Mouse (Mus musculus) adrenal gland, postnatal 36 days (tissue): ENCODE results near the gene Myo16. TPM values are rescaled to one million over a fixed set of nuclear protein-coding genes. Genes with fewer than 3 reads are reported as not detected.

Experiments used
- DNase-seq, 2 experiments: peaks; one replicate each; pipeline ENCODE4 v3.0.0; 2021; ENCODE audit warnings: mixed read lengths in 1 of 2
- total RNA-seq, 2 experiments: library from RNA; stranded (reverse); gene quantifications; 2 replicates each; pipeline ENCODE4 v1.2.3; 2021

Gene Myo16
- total RNA-seq, 2 experiments from 2014 or later = not detected

DNA sequence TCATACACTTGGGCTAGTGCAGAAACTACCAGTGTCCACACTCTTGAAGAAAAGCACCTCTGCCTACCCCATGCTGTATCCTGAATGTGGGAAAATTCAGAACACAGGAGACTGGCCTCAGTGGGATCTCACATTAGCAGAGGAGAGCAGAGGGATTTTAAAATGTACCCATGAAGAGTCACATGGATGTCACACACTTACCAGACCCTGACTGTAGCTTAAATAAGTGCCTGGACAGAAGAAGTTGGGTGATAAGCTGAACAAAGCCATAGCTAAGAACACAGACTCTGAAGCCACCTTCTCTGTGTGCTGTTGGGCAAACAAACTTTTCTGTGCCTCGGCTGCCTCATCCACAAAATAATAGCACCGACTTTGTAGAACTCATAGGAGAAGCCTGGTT is 477.3 kb downstream of the Myo16 start:
- no peak for DNase-seq

DNA sequence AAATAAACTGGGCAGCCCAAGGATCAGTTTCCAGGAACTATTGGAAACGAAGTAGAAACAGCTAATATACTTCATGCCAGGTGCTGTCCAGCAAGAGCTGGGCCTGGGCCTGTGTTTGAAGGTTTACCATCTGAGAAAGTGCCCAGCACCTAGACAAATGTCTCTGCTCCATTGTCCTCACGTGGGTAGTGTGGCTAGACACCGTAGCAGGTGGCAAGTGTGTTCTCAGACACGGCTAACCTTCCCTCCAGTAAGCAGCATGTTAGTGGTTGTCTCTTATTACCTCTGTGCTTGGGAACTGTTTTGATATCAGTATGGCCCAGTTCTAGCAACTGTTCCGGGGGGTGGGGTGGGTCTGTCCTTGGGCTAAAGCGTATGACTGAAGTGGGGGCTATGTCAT is 478.9 kb downstream of the Myo16 start:
- no peak for DNase-seq

DNA sequence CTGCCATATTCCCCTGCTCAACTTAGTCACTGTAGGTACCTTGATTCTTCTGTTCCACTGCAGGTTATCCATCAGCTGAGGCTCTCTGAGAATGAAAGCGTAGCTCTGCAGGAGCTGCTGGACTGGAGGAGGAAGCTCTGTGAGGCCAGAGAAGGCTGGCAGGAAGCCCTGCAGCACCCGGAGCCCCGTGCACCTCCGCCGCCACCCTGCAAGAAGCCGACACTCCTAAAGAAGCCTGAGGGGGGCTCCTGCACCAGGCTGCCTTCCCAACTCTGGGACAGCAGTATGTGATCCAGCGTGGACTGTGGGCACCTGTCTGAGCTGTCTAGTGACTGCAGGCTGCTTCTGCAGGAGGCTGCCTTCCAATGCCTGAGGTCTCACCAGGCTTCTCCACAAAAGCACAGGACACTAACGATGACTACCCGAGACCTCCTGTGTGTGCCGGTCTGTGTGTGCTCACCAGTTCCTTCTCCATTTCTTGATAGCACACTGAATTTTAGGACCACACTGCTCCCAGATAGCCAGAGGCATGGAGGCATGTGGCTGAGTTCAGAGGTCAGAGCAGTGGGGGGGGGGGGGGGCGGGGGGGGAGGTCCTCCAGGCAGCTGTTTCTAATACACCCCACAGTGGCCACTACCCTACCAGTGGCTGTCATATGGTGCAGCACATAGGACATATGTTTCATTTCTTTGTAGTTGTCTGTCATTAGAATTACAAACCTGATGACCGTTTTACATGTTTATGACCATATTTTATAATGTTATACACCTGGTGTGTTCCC is 479.8 kb downstream of the Myo16 start:
- DNase-seq = no peak

DNA sequence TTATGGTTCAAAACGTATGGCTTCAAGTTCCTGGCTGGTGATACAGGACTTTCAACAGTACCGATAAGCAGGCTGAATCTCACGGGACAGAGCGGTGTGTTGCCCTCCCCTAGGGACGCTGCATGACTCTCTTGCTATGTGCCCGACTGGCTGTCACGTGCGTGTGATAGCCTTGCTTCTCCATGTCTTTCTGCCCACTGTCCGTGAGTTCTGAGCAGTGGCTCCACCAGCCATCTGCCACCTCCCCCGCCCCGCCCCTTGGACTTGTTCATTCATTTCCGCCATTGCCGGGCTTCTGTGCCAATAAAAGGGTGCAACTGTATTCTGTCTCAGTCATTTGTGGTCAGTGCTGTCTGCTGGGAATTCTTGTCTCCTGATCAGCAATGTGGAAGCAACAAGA is 480.7 kb downstream of the Myo16 start:
- DNase-seq = no peak

DNA sequence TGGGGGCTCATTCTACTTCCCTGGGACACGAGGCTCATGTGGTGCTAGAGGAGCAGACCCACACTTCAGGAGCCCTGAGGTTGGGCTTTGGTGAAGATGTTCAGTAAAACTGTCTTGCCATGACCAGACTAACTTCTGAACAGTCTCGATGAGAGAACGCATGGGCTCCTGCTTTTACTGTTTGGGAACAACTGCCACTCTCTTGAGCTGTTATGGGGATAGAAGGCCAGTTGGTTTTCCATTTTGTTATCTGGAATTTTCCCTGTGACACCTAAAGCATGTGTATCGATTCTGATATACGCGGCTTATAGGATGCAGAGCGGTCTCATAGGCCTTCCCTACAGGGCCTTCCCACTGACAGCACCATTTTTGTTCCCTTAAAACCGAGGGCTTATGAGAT is 485.2 kb downstream of the Myo16 start:
- DNase-seq = no peak

DNA sequence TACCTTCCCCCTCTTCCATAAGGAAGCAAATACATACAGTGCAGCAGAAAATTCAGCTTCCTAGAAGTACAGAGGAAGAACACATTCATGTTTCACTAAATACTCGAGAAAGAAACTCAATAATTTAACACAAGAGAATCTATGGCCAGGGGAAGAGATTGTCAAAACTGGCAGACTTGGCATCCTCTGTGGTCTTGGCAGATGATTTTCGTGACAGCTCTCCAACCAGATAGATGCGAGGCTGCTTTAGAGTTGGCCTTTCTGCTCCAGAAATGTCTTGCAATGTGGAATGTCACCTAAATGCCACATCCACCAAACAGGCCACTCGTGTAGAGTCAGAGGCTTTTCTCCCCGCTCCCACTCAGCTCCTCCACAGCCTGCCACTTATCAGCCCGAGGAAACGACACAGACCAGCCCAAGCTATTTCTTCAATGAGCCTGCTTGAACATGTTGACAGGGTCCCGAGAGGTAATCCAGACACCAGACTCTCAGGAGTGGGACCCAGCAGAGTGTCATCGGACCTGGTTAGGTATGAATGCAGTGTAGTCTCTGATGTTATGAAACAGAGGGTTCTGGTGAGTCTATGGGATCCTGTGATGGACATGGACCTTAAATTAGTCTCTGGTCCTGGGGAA is 486.6 kb downstream of the Myo16 start:
- no peak for DNase-seq

DNA sequence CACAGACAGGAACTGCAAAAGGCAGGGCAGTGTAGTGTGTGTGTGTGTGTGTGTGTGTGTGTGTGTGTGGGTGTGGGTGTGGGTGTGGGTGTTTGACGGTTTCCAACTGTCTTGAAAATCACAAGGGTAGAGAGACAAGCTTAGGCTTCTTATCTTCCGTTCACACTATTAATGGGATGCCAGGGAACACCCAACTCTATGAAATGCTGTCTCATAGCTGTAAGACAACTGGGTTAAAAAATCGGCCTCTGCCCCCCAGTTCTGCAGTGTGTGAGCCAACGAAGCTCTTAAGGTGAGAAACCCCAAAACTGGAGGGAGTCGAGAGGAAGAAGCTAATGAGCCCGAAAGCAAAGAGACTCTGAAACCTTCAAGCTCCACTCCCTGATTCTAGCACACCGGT is 487.1 kb downstream of the Myo16 start:
- no peak for DNase-seq

DNA sequence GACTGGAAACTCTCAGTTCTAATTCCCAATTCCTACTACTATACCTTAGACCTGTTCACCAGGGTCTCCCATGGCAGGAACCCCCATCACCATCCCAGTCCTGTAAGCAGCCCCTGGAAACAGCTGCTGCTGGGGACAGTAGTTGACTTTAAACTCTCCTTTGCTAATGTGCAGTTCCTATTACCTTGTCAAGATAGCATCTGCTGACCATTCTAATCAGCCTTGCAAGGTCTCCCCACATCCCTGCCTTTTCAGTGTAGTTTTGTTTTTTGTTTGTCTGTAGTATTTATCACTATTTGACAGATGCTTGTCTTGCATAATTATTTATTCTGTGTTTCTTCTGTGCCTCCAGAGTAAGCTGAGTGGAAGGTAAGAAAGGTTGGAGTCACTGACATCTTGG is 487.6 kb downstream of the Myo16 start:
- DNase-seq = no peak

DNA sequence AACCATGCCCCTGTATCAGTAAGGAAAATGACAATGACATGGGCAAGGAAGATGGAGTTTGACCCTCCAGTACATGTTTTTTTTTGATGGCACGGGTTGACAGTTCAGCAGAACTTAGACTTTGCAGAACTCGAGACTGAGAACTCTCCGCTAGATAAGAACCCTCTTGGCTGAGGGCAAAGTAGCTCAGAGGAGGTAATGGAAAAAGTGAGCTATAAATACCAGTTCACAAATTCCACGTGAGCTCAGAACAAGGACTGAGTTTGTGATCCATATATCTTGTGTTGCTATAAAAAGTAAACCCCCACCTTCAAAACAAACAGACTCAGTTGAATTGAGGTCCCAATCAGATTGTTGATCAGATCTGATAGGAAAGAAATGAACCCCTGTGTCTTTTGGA is 489.5 kb downstream of the Myo16 start:
- no peak for DNase-seq

DNA sequence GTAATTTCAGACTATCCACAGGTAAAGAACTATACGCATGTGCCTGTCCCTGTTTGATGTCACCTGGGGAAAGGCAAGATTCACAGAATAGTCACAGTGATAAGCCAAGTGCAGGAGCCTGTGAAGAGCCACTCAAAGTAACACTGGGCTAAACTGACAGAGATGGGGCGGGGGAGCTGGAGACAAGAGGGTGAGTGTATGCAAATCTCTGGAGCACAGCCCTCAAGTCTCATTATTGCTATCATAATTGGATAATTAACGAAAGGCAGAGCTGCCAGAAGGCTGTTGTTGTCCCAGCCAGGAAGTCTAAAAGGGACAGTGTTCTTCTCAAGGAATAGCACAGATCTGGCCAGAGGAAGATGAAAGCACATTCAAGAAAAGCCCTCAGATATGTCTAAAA is 490.8 kb downstream of the Myo16 start:
- no peak for DNase-seq

DNA sequence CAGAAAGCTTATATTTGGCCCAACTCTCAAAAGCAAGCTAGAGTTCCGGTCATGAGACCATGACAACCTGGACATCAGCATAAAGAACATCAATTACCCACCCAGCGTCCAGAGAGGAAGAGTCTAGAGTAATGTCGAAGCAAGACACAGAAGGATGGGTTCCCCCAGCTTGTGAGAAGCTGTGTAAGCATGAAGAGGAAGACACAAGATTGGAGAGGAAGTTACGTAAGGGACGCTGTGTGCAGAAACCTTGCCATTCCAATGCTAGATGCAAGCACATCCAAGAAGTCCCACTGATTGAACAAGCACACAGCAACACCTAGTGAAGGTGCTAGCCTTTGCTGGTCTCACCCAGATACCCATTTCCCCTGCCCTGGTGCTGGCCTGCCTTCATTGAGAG is 492.0 kb downstream of the Myo16 start:
- DNase-seq = no peak

DNA sequence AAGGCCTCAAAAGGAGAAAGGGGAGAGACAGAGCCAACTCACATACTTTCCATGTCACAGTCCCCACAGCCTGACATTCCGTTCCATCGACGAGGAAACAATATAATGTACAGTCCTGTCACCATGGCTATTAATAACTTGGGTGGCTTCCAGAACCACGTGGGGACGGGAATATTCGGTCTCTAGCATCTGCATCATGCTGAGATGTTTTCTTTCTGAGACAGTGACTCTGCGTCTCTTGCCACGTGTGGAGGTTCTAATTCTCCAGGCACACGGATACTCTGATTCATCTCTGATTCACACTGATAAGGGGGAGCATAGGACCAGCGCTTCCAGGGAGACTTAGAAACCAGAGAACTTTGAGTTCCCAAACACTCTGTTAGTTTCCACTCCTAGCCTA is 492.8 kb downstream of the Myo16 start:
- peak in 1 of 2 experiments; percentile 21 for DNase-seq

DNA sequence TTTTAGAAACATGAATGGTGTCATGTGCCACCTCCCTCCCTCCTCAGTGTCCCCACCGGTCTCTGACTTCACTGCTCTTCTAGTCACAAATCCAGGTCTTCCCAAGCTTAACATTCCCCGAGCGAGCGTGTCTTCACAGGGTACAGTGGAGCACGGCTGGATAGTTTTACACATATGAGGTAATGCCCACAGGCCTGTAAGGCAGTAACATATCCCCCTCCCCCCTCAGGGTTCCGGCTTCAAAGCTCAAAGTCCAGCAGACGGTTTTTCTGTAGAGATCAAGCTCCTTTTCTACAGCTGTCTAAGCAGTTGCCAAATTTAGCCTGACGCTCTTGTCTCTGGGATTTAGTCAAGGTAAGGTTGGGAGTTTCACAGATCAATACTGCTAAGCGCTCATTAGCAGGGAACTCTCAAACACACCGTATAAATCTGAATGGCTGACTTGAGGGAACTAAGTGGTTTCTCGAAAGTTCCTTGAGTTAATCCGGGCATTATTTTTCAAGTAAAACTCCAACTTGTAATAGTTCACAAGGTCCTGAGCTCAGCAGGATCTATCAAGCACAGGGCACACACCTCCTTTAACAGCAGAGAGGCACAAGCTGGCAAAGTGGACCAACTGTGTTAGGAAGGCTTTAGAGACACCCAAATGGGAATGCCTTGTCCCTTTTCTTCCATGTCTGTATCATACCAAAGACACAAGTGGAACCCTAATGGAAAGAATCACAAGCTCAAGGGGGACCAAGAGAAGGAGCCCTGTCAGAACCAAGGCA is 498.0 kb downstream of the Myo16 start:
- no peak for DNase-seq

DNA sequence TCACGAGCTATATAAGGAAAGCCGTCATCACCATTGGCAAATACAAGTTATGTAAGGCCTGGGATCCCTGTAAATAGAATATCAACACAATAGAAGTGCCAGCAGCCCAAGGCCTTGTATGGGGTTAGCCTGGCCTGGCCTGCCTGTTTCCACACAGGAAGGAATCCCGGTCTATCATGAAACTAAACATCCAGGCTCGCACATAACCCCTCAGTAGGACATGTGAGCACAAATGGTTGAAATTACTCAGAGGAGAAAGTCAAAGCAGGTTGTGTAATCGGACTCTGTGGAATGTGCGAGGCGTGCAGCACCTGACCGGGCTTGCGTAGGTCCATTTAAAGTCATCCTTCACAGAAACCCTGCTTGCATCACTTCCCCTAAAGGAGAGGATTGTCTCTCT is 499.6 kb downstream of the Myo16 start:
- DNase-seq = no peak

DNA sequence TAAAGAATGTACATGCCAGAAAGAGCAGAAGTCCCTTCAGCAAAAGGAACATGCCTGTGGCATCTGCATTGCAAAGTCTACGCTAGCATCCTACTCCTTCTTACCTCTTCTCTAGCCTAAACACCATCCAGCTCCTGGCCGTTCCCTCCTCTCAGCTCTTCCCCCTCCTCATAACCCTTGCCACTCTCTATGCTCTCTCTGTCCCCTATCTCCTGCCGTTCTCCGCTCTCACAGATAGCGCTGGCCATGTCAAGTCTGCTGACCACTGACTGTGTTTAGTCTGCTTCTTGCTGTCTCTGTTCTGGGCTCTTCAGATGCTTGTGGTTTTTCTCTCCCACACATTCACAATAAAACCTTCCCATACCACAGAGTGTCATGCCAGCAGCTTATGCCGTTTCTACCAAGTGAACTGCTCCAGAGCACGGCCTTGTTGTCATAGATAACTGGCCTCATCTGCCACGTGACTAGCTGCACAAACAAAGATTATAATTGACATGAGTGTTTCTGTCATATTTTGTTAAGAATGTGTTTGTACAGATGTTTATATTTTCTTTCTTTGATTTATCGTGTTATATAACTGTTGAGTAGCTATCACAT is 501.3 kb downstream of the Myo16 start:
- no peak for DNase-seq

DNA sequence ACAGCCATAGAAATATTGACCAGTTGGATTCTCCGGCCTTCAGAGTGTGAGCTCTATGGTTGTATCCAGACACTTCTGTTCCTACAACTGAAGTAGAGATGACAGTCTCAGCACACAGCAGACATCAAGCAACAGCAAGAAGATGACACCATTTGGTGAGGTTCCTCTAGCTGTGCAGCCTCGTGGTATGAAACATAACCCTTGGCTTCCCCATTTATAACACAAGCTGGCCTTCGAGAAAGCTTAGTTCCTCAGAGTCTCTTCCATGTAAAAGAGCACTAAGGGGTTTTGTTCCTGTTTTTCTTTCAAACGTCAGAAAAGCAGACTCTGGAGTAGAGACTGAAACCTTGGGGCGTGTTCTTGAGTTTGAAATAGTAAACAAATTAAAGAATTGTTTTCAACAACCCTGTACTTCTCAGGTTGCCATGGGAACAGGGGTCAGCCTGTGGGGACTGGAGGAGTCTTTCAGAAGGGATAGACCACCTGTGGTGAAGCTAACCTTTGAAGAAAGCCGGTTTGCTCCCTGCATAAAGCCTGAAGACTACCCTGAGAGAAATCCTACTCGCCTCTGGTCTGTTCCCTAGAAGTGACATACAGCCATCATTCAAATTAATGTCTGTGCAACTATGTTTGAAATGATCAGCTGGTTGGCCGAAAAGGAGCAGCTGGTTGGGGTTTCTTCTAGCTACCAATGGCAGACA is 510.2 kb downstream of the Myo16 start:
- no peak for DNase-seq

DNA sequence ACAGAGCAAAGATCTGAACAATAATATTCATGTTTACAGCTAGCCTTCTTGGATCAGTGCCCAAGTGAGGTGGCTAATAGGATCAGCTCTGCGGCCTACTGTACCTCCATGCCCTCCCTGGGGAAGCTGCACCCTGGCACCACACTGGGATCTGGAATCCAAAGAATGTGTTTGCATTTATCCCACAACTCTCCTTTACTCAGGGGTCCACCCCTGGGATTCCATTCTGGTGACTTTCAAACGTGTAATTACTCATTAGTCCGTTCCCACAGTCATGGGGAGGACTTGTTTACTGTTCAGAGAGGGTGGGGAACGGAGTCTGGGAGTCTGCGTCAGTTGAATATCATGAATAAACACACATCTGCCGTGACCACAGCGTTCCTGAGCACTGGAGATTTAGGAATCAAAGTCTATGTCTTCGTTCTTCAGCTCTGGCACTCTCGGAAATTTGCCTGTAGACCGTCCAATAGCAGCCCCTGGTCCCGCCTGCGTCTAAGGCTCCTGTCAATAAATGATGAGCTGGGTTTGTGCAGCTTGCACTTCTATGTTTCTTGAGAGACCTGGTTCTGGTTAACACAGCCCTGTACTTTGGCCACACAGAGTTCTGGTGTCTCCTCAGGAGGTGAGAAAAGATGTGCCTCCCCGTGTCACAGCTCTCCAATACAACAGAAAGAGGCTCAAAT is 511.3 kb downstream of the Myo16 start:
- DNase-seq = no peak

DNA sequence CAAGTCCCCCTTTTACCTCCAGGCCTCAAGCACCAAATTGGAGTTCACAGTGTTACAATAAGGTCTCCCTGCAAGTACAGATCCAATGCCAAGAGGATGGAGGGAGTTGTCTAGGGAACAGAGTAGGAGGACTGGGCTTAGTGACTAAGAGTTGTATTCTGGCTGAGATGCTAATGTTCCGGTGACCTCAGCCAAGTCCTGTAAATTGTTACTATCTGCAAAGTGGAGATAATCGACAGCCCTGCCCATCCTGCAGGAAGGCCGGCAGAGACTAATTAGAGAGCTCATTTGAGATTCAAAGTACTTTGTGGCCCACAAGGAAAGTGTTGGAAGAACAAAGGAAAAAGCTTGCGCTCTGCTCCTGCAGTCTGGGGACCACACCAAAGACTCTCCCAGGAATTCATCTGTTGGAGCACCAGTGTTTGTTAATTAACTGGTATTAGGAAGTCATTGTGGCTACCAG is 512.1 kb downstream of the Myo16 start:
- no peak for DNase-seq

DNA sequence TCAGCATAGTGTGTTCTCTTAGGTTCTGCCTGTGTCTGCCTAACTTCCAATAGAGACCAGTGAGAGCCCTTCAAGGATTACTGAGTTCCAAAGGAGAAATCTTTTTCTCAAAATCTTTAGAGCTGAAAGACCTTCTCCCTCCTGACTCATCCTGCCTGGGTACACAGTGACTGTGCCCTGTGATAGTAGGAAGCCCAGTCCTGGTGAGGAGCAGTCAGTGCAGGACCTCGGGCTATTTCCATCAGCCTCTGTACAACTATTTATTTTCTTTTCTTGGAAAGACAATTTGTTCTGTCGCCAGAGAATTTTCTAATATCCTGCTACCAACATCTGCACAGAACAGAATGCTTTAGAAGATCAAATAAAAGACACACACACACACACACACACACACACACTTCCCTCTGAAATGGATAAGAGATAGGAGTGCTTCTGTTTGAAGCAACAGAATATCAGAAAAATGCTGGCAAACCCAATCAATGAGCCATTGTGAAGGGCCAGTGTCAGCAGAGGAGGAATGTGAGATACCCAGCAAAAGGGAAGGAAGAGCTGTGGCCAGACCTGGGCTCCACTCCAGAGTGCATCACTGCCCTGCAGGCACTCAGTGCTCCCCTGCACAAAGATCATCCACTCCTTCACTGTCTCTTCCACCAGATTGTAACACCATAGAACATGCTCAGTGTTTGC is 518.3 kb downstream of the Myo16 start:
- no peak for DNase-seq

DNA sequence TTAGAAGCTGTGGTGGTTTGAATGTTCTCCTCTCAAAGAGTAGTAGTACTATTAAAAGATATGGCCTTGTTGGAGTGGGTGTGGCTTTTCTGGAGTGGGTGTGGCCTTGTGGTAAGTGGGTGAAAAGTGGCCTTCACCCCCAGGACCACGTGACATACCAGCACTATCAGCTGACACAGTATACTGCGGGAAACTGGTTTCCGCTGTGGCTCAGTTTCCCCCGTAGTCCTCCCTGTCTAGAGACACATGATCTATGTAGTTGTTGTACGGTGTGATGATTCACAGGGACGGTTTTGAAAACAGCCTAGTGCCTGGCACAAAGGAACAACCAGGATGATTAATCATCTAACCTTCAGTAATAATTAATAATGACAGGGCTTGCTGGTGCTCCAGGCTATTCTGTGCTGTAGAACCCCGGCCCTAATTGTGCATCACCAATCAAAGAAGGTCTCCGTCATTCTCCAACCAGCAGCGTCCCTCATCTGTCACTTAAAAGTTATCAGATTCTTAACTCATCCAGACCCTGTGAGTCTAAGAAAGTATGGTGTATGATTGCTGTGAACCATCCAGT is 524.2 kb downstream of the Myo16 start:
- no peak for DNase-seq

DNA sequence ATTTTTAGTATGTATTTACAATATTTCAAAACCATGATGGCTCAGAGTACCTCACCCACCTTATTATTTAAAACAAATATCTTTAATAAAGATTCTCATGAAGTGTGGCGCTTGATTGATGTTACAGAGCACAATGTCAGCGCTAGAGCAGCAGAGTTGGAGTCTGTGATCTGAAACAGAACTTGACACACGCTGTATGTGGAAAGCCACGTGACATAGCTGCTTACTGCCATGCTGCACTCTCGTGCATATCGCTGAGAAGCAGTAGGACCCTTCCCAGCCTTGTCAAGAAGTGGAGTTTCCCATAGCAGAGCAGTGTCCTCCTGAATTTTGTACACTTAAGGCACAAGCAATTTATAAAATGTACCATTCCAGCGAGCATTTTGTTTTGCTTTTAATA is 528.2 kb downstream of the Myo16 start:
- DNase-seq = no peak
